Mouse (Mus musculus): ENCODE data around the gene Dstyk. TPM values are rescaled to one million over a fixed set of nuclear protein-coding genes. Genes with fewer than 3 reads are reported as not detected.

Dstyk gene
- polyA plus RNA-seq, 1 experiment from 2014 or later, result 14.3 TPM

DNA sequence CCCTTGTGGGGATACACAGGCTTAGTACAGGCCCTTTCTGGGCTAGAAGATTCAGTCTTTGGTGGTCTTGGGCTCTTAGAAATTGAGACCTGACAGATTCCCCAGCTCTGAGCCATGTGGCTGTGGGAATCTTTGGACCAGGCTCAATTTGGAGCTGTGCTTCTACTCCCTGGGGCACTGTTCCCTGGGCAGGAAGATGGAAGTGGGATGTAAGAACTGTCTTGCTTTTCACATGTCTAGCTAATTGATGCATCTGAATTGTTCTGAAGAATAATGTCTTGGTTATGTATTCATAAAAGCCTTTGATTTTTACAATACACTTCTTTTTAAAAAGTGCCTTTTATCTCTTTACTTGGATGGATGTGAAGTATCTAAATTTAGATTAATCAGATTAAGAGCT lies 8.2 kb downstream of the Dstyk start:
- Histone ChIP-seq H3K27me3 (no peaks in the 10 kb centered on the region), H3K9ac (no peak overlapping the region), H3K36me3 (no peaks in the 10 kb centered on the region), H3K9me3 (replicated peaks) (0 out of 2 replicates have a peak, but pooled peaks cover 3% of the 10 kb centered on the region), H3K4me3 (no peak overlapping the region), H3K4me1 (peaks cover 3% of the 10 kb centered on the region; the same call in 1 of the 2 replicates), H3K4me2 (replicated peaks) (no peak overlapping the region), H3K27ac (no peak overlapping the region)
- no peak for ATAC-seq (ENCODE audit: low FRiP score)

- no peak for ATAC-seq (ENCODE audit: low FRiP score)
- Histone ChIP-seq H3K9me3 (replicated peaks) (no peaks in the 10 kb centered on the region), H3K4me3 (no peak overlapping the region), H3K4me1 (peaks cover 11% of the 10 kb centered on the region; the same call in 1 of the 2 replicates), H3K9ac (no peak overlapping the region), H3K27ac (no peak overlapping the region), H3K4me2 (replicated peaks) (no peak overlapping the region), H3K36me3 (peaks cover 7% of the 10 kb centered on the region), H3K27me3 (no peaks in the 10 kb centered on the region)
- WGBS, result 59% methylated on average over 3 of the region's 3 CpGs
Observed at GRCm38 (mm10) chr1:132430818-132431217, 13.5 kb downstream of the Dstyk start.

- Histone ChIP-seq H3K4me2 (replicated peaks) (no peak overlapping the region), H3K27me3 (no peaks in the 10 kb centered on the region), H3K9ac (no peak overlapping the region), H3K4me3 (no peak overlapping the region), H3K27ac (no peak overlapping the region), H3K9me3 (replicated peaks) (no peaks in the 10 kb centered on the region), H3K4me1 (peaks cover 11% of the 10 kb centered on the region; the same call in 1 of the 2 replicates), H3K36me3 (peaks cover 11% of the 10 kb centered on the region)
- no peak for ATAC-seq (ENCODE audit: low FRiP score)
- WGBS, result 85% methylated on average over 9 of the region's 9 CpGs
Observed at GRCm38 (mm10) chr1:132431716-132432115, 14.4 kb downstream of the Dstyk start.

DNA sequence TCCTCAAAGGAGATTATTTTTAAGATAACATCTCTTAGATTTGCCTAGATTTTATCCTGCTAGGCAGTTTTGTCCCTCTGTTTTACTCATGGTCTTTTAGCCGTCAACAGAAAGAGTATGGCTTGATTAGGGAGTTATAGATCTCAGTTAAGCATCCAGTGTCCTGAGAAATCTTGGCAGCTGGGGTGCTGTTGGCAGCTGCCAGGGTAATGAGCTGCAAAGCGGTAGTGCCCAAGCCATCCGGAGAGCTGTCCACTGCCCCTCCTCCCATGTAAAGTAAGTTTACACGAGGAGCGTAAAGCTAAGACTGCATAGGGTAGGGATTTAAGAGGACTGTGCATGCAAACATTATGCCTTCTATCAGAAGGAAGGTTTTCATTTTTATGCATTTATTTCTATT lies 16.0 kb downstream of the Dstyk start:
- H3K4me2 ChIP-seq (replicated peaks), result no peak overlapping the region
- peaks cover 11% of the 10 kb centered on the region; the same call in 1 of the 2 replicates for H3K4me1 ChIP-seq
- no peak for ATAC-seq (ENCODE audit: low FRiP score)
- H3K9me3 ChIP-seq (replicated peaks), result no peaks in the 10 kb centered on the region
- H3K4me3 ChIP-seq, result no peak overlapping the region
- 77% methylated on average over 5 of the region's 5 CpGs for WGBS
- H3K9ac ChIP-seq, result no peak overlapping the region
- no peak overlapping the region for H3K27ac ChIP-seq
- no peaks in the 10 kb centered on the region for H3K27me3 ChIP-seq
- H3K36me3 ChIP-seq, result peaks cover 11% of the 10 kb centered on the region

GRCm38 (mm10) chr1:132434032-132434431 lies 16.7 kb downstream of the Dstyk start:
- Histone ChIP-seq H3K4me1 (peaks cover 11% of the 10 kb centered on the region; the same call in 1 of the 2 replicates), H3K36me3 (peaks cover 11% of the 10 kb centered on the region), H3K27ac (no peak overlapping the region), H3K9me3 (replicated peaks) (no peaks in the 10 kb centered on the region), H3K27me3 (no peaks in the 10 kb centered on the region), H3K4me3 (no peak overlapping the region), H3K9ac (no peak overlapping the region), H3K4me2 (replicated peaks) (no peak overlapping the region)
- ATAC-seq (ENCODE audit: low FRiP score), result no peak
- 87% methylated on average over 12 of the region's 12 CpGs for WGBS

DNA sequence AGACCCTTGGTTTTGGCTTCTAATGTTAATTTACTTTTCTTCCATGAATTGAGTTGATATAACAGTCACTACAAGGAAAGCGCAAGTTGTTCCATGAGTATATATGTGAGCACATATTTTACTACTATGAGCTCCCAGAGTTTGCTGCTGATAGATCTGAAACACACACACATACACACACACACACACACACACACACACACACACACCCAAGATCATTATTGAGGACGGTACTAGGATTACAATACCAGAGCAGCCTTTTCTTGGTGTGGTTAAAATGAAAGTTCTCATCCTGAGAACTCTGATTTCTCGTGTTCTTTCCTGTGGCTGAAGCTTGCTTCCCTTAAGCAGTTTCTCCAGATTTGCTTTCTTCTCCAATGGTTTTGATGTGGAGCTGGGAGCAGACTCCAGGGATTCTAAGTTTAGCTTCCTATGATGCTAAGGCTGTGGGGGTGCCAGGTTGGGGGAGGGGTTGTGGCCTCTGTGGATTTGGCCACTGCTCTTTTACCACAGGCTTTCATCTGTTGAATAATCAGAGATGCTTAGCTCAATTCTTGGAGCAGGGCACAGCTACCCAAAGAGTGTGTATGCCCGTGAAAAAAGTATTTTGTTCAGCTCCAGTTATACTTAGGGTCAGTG lies 19.1 kb downstream of the Dstyk start:
- Histone ChIP-seq H3K9me3 (replicated peaks) (peaks cover 4% of the 10 kb centered on the region), H3K36me3 (peaks cover 27% of the 10 kb centered on the region), H3K4me2 (replicated peaks) (no peak overlapping the region), H3K9ac (no peak overlapping the region), H3K27ac (peak overlapping the region; percentile 23; the same call in 1 of the 2 replicates), H3K4me3 (no peak overlapping the region), H3K27me3 (no peaks in the 10 kb centered on the region), H3K4me1 (0 out of 2 replicates have a peak, but pooled peaks cover 4% of the 10 kb centered on the region)
- ATAC-seq (ENCODE audit: low FRiP score), result no peak
- WGBS, result 76% methylated on average over 4 of the region's 4 CpGs

DNA sequence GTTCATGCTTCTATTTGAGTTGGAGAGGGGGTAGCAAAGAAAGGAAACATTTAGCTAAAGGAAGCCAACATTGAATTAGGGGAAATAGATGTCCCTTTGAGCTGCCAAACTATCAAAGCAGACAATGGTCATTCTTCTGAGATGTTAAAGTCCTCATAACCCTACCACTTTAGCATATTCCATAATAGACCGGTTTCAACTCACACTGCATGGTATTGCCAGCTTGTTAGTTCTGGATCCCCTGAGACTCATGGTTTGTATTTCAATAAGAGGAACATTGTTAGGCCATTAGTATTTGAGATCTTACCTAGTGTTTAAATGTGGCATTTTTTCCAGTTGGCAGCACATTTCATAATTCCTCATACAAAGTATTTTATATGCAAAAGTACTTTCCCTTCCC lies 19.6 kb downstream of the Dstyk start:
- H3K4me2 ChIP-seq (replicated peaks), result no peak overlapping the region
- H3K9me3 ChIP-seq (replicated peaks), result peaks cover 4% of the 10 kb centered on the region
- H3K4me1 ChIP-seq, result 0 out of 2 replicates have a peak, but pooled peaks cover 4% of the 10 kb centered on the region
- no peak overlapping the region for H3K27ac ChIP-seq
- no peaks in the 10 kb centered on the region for H3K27me3 ChIP-seq
- WGBS, result 57% methylated on average over 1 of the region's 1 CpGs
- no peak for ATAC-seq (ENCODE audit: low FRiP score)
- H3K4me3 ChIP-seq, result no peak overlapping the region
- H3K36me3 ChIP-seq, result peaks cover 31% of the 10 kb centered on the region
- no peak overlapping the region for H3K9ac ChIP-seq

DNA sequence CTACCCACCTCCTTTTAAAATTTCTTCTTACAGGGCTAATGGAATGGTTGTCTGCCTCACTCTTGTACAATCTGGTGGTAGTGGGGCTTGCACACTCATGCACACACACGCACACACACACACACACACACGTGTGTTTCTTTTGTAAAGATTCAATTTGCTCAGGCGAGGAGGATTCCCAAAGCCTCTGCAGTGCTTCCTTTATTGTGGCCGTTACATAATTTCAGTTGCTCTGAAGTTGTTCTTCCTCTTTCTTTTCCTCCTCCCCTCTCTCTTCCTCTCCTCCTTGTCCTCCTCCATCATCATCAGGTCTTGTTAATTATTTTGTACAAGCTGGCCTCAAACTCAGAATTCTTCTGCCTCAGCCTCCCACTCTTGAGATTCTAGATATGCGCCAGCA lies 20.0 kb downstream of the Dstyk start:
- ATAC-seq (ENCODE audit: low FRiP score), result no peak
- Histone ChIP-seq H3K4me1 (0 out of 2 replicates have a peak, but pooled peaks cover 4% of the 10 kb centered on the region), H3K4me2 (replicated peaks) (no peak overlapping the region), H3K27ac (no peak overlapping the region), H3K9ac (no peak overlapping the region), H3K9me3 (replicated peaks) (peaks cover 4% of the 10 kb centered on the region), H3K27me3 (no peaks in the 10 kb centered on the region), H3K36me3 (peaks cover 35% of the 10 kb centered on the region), H3K4me3 (no peak overlapping the region)
- 79% methylated on average over 5 of the region's 5 CpGs for WGBS

DNA sequence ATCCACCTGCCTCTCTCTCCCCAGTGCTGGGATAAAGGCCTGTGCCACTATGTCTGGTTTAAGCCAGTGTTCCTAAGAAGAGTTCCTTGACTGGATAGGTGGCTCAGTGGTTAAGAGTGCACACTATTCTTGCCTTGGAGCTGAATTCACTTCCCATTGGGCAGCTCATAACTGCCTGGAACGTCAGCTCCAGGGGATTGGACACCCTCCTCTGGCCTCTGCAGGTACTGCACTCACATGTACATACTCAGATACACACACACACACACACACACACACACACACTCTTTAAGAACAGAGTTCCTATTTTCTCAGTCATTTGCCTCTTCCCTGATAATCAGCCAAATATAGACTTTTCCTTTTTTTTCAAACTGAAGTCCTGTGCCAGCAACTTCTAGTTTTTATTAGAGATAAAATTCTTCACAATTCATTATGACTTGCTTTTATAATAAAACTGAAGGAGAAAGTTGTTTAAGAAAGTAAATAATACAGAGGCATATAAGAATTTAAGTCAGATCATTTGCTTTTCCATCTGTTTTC lies 23.6 kb downstream of the Dstyk start:
- Histone ChIP-seq H3K9ac (no peak overlapping the region), H3K36me3 (peaks cover 27% of the 10 kb centered on the region), H3K4me1 (no peaks in the 10 kb centered on the region), H3K4me2 (replicated peaks) (no peak overlapping the region), H3K4me3 (no peak overlapping the region), H3K27ac (no peak overlapping the region), H3K27me3 (no peaks in the 10 kb centered on the region), H3K9me3 (replicated peaks) (peaks cover 4% of the 10 kb centered on the region)
- WGBS, result 50% methylated on average over 1 of the region's 1 CpGs
- ATAC-seq (ENCODE audit: low FRiP score), result no peak

- Histone ChIP-seq H3K9me3 (replicated peaks) (no peaks in the 10 kb centered on the region), H3K27ac (no peak overlapping the region), H3K4me3 (no peak overlapping the region), H3K27me3 (no peaks in the 10 kb centered on the region), H3K9ac (no peak overlapping the region), H3K36me3 (peaks cover 24% of the 10 kb centered on the region), H3K4me2 (replicated peaks) (no peak overlapping the region), H3K4me1 (no peaks in the 10 kb centered on the region)
- ATAC-seq (ENCODE audit: low FRiP score), result no peak
- WGBS, result 95% methylated on average over 7 of the region's 7 CpGs
Observed at GRCm38 (mm10) chr1:132449742-132450141, 32.4 kb downstream of the Dstyk start.

- WGBS, result 81% methylated on average over 5 of the region's 5 CpGs
- no peak overlapping the region for H3K4me3 ChIP-seq
- no peak overlapping the region for H3K9ac ChIP-seq
- H3K36me3 ChIP-seq, result peaks cover 41% of the 10 kb centered on the region
- H3K4me2 ChIP-seq (replicated peaks), result no peak overlapping the region
- no peaks in the 10 kb centered on the region for H3K4me1 ChIP-seq
- H3K9me3 ChIP-seq (replicated peaks), result no peaks in the 10 kb centered on the region
- no peaks in the 10 kb centered on the region for H3K27me3 ChIP-seq
- ATAC-seq (ENCODE audit: low FRiP score), result no peak
- H3K27ac ChIP-seq, result no peak overlapping the region
Observed at GRCm38 (mm10) chr1:132464651-132465050, 47.3 kb downstream of the Dstyk start.

- ATAC-seq (ENCODE audit: low FRiP score), result no peak
- H3K4me1 ChIP-seq, result no peaks in the 10 kb centered on the region
- H3K36me3 ChIP-seq, result peaks cover 10% of the 10 kb centered on the region
- H3K9me3 ChIP-seq (replicated peaks), result no peaks in the 10 kb centered on the region
- no peaks in the 10 kb centered on the region for H3K27me3 ChIP-seq
- H3K9ac ChIP-seq, result no peak overlapping the region
- no peak overlapping the region for H3K27ac ChIP-seq
- no peak overlapping the region for H3K4me2 ChIP-seq (replicated peaks)
- no peak overlapping the region for H3K4me3 ChIP-seq
Observed at GRCm38 (mm10) chr1:132468926-132469325, 51.6 kb downstream of the Dstyk start.

- H3K9ac ChIP-seq, result no peak overlapping the region
- WGBS, result 91% methylated on average over 7 of the region's 7 CpGs
- H3K27ac ChIP-seq, result no peak overlapping the region
- H3K4me2 ChIP-seq (replicated peaks), result no peak overlapping the region
- H3K36me3 ChIP-seq, result peaks cover 4% of the 10 kb centered on the region
- H3K9me3 ChIP-seq (replicated peaks), result no peaks in the 10 kb centered on the region
- no peak for ATAC-seq (ENCODE audit: low FRiP score)
- no peak overlapping the region for H3K4me3 ChIP-seq
- no peaks in the 10 kb centered on the region for H3K4me1 ChIP-seq
- H3K27me3 ChIP-seq, result no peaks in the 10 kb centered on the region
Observed at GRCm38 (mm10) chr1:132469519-132469918, 52.2 kb downstream of the Dstyk start.

All from hindbrain, embryonic 12.5 days (tissue).